Mouse (Mus musculus) hindlimb bud, embryonic 11.5 days (tissue): ENCODE results near the gene Alg9.

ENCODE experiments used
- DNase-seq: peaks from one replicate; pipeline ENCODE4 v3.0.0-alpha.2; 2012; ENCODE audit warnings: low read depth, low spot score; ENCODE audit errors: extremely low spot score

Alg9 gene

GRCm38 (mm10) chr9:50756711-50757110 lies 18.1 kb upstream of the Alg9 start:
- DNase-seq = no peak

- DNase-seq = no peak
These were observed 13.1 kb upstream of the Alg9 start for GRCm38 (mm10) chr9:50761520-50762243.

GRCm38 (mm10) chr9:50763331-50763730 lies 11.5 kb upstream of the Alg9 start:
- no peak for DNase-seq

- DNase-seq = no peak
These were observed 7.2 kb upstream of the Alg9 start for GRCm38 (mm10) chr9:50767531-50768106.

- peak; percentile 94 for DNase-seq
These were observed 6.5 kb upstream of the Alg9 start, which contains the start of gene Fdxacb1 for GRCm38 (mm10) chr9:50768107-50769002. Fdxacb1 (plus strand) TSS chr9:50768236.

- DNase-seq = no peak
These were observed 4.8 kb upstream of the Alg9 start for GRCm38 (mm10) chr9:50770011-50770410.

- DNase-seq = no peak
These were observed 775 bp upstream of the Alg9 start for GRCm38 (mm10) chr9:50774026-50774462.

- no peak for DNase-seq
These were observed 875 bp downstream of the Alg9 start for GRCm38 (mm10) chr9:50775662-50776126.

- DNase-seq = no peak
These were observed 1.4 kb downstream of the Alg9 start for GRCm38 (mm10) chr9:50776162-50776760.

- no peak for DNase-seq
These were observed 7.3 kb downstream of the Alg9 start for GRCm38 (mm10) chr9:50782155-50782554.

GRCm38 (mm10) chr9:50795266-50795665 lies 20.4 kb downstream of the Alg9 start:
- DNase-seq = no peak

GRCm38 (mm10) chr9:50796776-50797175 lies 22.0 kb downstream of the Alg9 start:
- DNase-seq = no peak

- no peak for DNase-seq
These were observed 22.8 kb downstream of the Alg9 start for GRCm38 (mm10) chr9:50797641-50798040.

- no peak for DNase-seq
These were observed 23.5 kb downstream of the Alg9 start for GRCm38 (mm10) chr9:50798368-50798767.

- no peak for DNase-seq
These were observed 26.2 kb downstream of the Alg9 start for GRCm38 (mm10) chr9:50800985-50801384.

- no peak for DNase-seq
These were observed 28.3 kb downstream of the Alg9 start for GRCm38 (mm10) chr9:50803055-50803671.

GRCm38 (mm10) chr9:50808471-50808870 lies 33.7 kb downstream of the Alg9 start:
- no peak for DNase-seq

- DNase-seq = no peak
These were observed 34.3 kb downstream of the Alg9 start for GRCm38 (mm10) chr9:50809146-50809545.

GRCm38 (mm10) chr9:50811187-50811586 lies 36.4 kb downstream of the Alg9 start:
- no peak for DNase-seq

- no peak for DNase-seq
These were observed 36.9 kb downstream of the Alg9 start for GRCm38 (mm10) chr9:50811746-50812145.

GRCm38 (mm10) chr9:50813796-50814195 lies 39.0 kb downstream of the Alg9 start:
- DNase-seq = no peak
